Mouse (Mus musculus) right cerebral cortex, adult 2 months (tissue): ENCODE measurements at regions not wholly inside any gene's neighbourhood (a gene's known extent, or its start where the extent isn't known, plus 50 kb on each side); places are given as distances from the start of the nearest gene placed in this dataset.

Experiments
- DNase-seq, 2 experiments: peaks; one replicate each; pipeline ENCODE4 v3.0.0; 2021 to 2022; ENCODE audit warnings: low spot score in 2 of 2

DNA sequence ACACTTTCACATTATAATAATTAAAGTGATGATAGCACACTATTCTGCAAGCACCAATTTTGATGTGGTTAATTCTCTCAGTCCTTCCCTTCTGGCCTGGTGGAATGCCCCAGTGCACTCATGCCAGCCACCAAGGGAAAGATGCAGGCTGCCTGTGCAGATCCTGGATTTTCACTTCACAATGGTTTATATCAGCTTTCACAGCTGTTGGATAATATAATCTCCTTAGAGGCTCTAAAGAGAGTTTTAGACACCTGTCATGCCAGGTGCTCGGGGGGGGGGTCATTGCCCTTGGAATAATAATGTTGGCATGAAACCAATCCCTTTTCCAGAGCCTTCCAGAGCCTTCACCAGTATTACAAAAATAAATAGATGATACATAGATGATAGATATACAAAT is 377.1 kb downstream of the Zbbx start:
- no peak for DNase-seq

DNA sequence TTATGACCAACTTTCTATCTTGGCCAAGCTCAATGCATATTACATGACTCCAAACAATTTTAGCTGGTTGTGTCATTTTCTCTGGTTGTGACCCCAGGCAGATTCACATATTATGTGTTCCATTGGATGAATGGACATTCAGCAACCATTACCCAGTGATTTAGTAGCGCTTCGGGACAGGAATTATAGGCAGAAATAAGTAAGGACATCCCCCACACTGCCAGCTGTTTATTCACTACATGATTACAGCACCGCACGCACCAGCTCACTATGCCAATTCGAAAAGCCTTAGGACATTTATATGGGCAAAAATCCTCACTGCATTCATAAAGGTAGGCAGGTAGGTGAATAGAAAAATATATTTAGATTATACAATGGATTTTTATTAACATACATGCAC is 386.5 kb downstream of the Zbbx start:
- DNase-seq: no peak

DNA sequence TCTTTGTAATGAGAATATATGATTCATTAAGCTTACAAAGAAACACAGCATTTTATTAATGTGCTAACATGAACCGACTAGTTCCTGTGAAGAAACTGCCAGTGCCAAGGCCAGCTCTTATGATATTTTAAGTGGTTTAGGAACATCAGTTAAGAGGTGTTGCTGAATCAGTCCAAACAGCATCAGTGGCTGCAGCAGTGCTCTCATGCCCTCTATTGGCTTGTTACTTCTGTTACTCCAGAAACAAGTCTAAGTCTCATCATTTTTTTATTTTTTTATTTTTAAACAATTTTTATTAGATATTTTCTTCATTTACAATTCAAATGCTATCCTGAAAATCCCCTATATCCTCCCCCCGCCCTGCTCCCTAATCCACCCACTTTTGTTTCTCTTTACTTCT is 422.7 kb downstream of the Zbbx start:
- DNase-seq: peak in 1 of 2 experiments; percentile 10

DNA sequence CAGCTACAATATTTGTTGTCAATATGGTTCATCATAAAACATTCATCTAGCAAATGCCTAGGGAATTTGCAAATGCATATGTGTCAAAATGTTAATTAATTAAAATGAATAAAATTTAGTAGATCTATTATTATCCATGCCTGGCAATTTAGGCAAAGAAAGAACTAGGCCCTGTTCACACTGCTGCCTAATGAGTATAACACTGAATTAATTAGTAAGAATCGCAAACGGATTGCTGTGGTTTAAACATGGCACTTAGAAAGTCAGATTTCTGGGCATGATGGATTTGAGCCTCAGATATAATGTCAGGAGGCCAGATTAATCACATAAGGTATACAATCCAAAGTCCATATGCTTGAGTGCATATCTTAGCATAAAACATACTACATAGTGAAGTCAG is 425.1 kb downstream of the Zbbx start:
- no peak for DNase-seq
